Mouse (Mus musculus): ENCODE measurements around the gene Lrrc4.

Gene Lrrc4

GRCm38 (mm10) chr6:28823802-28824201 lies 7.7 kb downstream of the Lrrc4 start:
- DNase-seq = no peak

DNA sequence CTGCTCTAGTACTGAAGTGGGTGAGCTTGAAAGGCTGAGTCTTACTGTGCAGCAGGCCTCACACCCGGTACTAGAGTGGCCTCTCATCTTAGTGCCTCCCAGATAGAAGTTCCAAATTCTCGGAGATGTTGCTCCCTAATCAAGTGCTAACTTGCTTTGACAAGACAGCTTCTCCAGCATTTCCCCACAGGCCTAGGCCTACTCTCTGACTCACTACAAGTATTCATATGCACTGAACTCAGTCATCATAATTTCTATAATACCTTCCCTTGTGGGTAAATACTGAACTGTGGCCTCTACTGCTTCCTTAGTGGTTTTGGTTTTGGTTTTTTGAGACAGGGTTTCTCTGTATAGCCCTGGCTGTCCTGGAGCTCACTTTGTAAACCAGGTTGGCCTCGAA lies 8.2 kb downstream of the Lrrc4 start:
- DNase-seq = no peak

DNA sequence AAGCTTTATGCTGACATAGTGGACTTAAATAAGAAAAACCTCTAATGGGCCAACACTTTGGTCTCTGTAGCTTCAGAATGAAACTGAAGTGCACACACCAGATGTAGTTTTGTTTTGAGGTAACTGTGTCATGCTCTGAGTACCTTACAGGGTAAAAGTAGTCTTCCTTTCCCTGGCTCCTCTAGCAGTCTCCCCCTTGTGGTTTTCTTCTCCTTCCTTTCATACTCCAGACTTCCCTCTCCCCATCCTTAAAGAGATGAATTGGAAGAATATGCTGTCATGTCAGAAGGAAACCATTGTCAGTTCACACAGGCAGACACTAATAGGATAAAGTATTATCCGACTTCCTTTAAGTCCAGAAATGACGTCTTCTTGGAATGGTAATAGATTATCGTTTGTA lies 9.3 kb downstream of the Lrrc4 start:
- DNase-seq = no peak

DNA sequence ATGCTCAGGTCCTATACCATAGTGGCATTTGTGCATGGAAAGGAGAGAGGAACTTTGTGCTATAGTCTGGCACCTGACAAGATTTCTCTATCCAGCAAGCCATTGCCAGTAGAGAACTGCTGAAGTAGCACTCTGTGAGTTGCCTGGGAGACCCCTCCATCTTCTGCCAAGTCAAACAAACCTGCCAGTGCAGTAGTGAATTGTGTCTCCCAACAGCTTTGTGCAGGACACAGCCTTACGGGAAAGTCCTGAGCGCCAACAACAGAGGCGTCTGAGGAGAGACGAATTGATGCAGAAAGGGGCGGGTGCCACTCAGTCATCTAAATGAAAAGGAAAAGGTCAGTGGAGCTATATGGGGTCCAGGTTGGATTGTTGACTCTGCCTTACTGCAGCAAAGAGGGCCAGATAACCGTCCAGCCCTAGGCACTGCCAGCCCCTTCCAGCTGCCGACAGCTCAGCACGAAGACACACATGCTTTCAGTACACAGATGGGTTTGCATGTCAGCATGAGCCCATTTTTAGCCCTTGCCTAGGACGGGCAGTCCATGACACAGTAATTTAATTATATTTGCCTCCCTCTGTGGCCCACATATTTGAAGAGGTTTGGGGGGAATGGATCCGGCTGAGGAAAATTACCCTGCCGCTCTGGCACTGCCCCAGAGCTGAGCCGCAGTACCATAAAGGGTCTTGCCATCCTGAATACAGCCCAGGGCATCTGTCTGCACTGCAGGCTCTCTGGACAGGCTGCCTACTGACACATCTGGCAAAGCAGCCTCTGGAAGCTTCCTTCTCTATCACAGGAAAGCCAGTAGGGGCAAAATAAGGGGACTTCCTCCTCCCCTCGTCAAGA lies 11.8 kb downstream of the Lrrc4 start:
- DNase-seq = no peak

- DNase-seq = peak; percentile 71 to 73
Observed at GRCm38 (mm10) chr6:28817039-28817438, 14.5 kb downstream of the Lrrc4 start.

- DNase-seq = peak; percentile 52 to 53
Observed at GRCm38 (mm10) chr6:28814895-28815294, 16.7 kb downstream of the Lrrc4 start.

DNA sequence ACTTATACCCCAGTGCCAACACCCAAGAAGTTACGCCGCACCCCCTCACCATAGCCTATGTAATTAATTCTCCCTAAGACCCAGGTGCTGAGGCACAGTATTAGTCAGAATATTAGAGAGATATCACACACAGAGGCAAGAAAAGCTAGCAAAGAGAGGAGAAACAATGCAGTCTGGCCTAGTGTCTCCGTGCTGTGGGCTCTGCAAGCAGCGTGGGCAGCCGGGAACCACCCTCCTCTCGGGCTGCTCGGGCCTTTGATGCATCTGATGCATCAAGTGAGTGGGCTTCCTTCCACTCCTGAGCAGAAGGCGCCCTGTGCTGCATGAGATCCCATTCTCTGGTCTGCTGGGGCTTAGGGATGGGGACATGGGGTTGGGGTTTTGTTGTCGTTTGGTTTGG lies 18.5 kb downstream of the Lrrc4 start:
- DNase-seq = no peak

- no peak for DNase-seq
Observed at GRCm38 (mm10) chr6:28804751-28805150, 26.8 kb downstream of the Lrrc4 start.

DNA sequence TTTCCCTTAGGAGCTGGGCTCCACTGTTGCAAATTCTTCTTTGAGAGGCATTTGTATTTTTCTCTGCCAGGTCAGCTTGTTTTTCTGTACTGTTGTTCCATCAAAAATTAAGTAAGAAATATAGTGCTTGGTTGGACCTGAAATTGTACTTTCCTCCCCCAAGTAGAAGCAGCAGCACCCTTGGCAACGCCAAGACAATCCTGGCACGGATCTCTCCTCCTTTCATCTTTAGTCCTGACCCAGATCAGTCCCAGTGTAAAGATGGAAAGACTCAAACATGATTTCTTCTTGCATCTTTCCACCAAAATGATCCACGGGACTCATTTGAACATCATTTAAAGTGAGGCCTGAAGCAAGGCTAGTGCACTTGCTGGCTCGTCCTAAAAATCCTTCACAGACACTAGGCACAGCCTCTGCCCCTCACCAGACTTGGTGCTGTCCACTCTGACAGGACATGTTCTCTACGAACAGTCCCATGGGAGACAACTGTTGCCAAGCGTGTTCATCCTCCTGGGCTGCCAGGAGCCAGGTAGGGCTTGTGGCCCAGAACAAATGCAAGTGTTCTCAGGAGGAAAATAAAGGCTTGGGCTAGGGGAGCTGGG lies 27.8 kb downstream of the Lrrc4 start:
- peak; percentile 59 to 75 for DNase-seq

DNA sequence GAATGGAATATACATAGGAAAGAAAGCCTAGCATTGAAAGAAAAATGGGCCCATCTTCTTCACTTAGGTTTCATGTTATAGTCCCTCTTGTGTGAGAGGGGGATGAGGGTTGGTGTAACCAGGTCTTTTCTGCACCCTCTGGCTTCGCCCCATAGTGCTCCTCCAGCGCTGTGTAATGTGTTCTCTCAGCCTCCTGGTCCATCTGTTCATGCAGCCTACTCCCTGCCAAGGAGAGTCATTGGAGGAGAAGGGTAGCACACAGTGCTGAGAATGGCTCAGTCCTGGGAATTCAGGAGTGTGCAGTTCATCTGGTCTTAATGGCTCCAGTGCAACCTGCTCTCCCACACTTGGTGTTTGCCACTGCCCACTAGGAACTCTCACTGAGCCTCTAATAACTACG lies 30.6 kb downstream of the Lrrc4 start:
- DNase-seq = peak; percentile 77 to 80

- DNase-seq = no peak
Observed at GRCm38 (mm10) chr6:28799818-28800217, 31.7 kb downstream of the Lrrc4 start.

GRCm38 (mm10) chr6:28795792-28796515 lies 35.6 kb downstream of the Lrrc4 start:
- DNase-seq = no peak

GRCm38 (mm10) chr6:28795380-28795779 lies 36.2 kb downstream of the Lrrc4 start:
- DNase-seq = no peak

GRCm38 (mm10) chr6:28791809-28792208 lies 39.7 kb downstream of the Lrrc4 start:
- no peak for DNase-seq

DNA sequence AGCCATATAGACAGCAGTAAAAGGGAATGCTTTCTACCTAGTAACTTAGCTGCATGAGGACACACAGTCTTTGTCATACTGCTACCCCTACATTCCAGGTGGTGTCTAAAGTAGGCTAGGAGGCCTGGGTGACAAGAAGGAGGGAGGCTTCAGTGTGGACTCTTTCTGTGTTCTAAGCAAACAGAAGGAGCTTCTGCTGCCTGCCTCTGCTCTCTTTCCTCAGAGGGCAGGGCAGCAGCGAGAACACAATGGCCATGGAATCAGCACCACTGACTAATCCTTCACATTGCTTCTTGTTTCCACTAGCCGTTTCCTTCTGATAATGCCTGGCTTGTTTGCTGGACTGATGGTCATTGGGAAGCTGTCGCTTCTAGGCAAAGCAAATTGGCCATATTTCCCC lies 40.4 kb downstream of the Lrrc4 start:
- DNase-seq = no peak

GRCm38 (mm10) chr6:28789685-28790084 lies 41.9 kb downstream of the Lrrc4 start:
- no peak for DNase-seq

DNA sequence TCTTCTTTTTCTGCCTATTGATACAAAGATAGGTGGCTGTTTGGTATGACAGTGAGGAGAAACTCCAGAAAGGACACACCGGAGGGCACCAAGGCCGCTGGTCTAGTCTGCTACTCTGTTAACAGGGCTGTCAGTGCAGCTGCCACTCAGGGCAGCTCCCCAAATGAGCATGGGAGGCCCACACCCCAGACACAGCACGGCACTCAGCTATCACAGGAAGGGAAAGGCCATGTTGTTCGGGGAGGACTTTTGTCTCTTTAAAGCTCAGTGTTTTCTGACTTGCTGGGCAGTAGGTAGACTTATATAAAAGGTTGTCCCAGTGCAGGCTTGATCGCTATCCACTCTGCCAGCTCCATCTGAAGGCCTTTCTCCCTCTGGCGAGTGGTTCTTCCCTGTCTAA lies 44.4 kb downstream of the Lrrc4 start:
- peak; percentile 31 to 38 for DNase-seq

DNA sequence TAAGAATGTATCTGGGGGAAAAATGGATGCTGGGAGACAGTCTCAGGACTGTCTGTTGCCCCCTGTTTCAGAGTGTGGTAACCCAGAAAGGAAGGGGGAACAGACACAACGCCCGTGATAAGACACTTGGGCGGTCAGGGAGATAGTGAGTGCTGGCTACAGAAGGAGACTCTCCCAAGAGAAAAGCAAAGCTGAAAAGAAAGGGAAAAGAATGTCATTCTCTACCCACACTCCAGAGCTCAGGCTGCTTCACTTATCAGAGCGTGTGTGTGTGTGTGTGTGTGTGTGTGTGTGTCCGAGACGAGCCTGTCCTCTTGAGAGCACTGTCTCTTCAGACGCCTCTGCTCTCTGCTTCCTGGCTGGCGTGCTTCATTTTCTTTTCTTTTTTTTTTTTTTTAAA lies 45.8 kb downstream of the Lrrc4 start:
- no peak for DNase-seq

DNA sequence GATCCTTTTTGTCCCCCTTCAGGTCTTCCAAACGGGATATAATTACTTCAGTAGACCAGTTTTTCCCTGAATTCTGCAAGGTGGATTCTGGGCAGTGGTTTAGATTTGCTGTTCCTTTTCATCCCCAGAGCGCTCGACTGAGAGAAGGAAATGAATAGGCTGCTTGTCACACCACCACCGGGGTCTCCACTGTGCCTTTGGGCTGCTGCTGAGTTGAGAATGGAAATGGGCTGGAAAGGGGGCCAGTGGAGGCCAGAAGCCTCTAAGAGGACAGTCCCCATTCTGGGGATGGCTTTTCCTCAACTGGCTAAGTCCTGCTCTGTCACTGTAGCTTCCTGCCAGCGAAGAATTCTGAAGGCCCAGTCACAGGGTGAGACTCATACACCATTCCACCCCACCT lies 47.6 kb downstream of the Lrrc4 start:
- DNase-seq = no peak

GRCm38 (mm10) chr6:28783082-28783647 lies 48.4 kb downstream of the Lrrc4 start:
- no peak for DNase-seq

GRCm38 (mm10) chr6:28781696-28782095 lies 49.9 kb downstream of the Lrrc4 start:
- DNase-seq = no peak

GRCm38 (mm10) chr6:28771331-28771730 lies 60.2 kb downstream of the Lrrc4 start:
- no peak for DNase-seq

DNA sequence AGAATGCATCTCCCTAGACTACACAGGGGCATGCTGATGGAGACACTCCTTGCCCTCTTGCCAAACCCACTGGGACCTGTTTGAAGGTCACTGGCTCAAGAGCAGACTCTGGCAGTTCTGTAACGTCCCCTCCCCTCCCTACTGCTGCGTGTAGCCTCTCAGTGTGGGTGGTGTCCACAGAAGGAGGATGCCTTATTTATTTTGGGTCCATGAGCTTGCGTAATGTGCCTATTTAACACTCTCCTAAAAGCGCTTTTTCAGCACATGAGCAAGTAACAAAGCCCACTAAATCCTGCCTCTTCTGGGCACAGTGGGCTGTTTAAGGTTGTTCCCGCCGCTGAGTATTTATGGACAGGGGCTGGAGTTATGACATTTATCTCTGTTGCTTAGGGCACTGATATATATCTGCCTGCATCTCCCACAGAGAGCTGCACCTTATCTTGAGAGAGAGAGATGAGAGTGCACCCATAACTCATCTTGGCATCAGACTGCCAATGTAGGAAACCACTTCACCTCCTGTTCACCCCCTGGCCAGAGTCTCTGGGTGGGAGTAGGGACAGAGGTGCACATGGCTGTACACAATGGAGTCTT lies 63.6 kb downstream of the Lrrc4 start:
- DNase-seq = no peak
